Mouse (Mus musculus): ENCODE measurements at regions not wholly inside any gene's neighbourhood (a gene's known extent, or its start where the extent isn't known, plus 50 kb on each side); places are given as distances from the start of the nearest gene placed in this dataset.

DNA sequence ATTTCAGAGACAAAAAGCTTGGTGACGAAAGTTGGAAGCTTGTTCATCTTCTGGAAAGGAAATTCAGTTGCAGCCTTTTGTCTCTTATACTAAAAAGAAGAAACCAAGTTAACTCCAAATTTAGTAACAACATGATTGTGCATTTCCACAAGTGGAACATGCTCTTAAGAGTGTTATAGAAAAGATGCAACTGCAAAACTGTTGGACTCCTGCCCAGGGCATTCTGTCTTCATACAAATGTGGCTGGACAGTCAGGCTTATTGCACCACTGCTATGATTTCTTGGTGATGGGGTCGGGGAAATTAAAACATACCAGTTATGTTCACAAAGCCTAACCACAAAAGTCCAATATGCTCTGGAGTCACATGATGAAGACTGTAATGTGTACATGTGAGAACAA lies 194.8 kb downstream of the Gm5447 start:
- DNase-seq: no peak

DNA sequence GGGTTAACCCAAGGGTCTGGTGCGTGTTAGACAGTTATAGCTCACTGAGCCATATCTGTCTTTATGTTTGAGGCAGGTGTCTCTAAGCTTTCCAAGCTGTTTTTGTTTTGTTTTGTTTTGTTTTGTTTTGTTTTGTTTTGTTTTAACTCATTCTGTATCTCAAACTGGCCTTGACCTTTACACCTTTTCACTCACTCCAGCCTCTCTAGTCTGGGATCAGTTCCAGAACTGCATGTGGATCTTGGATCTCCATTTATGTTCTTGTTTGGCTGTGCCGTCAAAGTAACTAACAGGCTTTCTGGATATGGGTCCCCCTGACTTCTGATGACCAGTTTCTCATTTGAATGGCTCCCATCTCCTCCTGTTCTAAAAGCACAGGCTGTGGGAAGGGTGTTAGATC lies 197.7 kb downstream of the Gm5447 start:
- DNase-seq: no peak

GRCm38 (mm10) chr13:31172580-31172979 lies 198.6 kb downstream of the Gm5447 start:
- no peak for DNase-seq

DNA sequence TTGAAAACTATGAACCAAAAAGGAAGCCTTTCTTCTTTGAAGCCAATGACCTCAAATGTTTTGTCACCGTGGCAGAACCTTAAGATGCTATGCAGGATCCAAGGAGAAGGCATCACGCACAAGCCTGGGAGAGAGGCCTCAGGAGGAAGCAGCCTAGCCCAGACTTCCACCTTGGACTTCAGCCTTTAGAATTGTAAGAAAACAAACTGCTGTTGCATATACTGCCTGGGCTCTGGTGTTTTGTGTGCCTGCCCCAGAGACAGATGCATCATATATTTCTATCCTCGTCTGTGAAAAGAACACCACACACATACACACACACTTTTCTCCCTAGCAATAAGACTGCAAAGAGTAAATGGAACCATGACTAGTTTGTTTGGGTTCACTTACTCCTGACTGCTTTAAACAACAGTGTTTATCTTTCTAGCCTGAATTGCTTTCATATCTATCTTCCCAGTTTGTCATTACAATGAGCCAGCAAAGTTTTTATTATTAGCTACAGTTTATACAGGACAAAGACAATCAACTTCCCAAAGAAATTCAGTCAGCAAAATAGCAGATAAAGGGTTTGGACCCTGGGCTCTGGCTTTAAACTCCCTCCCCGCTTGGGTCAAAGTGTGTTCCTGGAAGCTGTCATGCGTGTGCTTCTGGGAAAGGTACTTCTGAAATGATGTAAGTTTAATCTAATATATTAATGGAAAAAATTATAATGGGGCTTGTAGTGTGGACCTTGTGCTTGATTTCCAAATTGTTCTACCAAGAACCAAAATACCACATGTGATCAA lies 204.2 kb downstream of the Gm5447 start:
- no peak for DNase-seq

- DNase-seq: no peak
These were observed 205.0 kb downstream of the Gm5447 start for GRCm38 (mm10) chr13:31178964-31179363.

- peak; percentile 2 to 6 for DNase-seq
These were observed 205.5 kb downstream of the Gm5447 start for GRCm38 (mm10) chr13:31179407-31180001.

GRCm38 (mm10) chr13:31181530-31181929 lies 207.5 kb downstream of the Gm5447 start:
- DNase-seq: no peak

GRCm38 (mm10) chr13:31184845-31185834 lies 211.1 kb downstream of the Gm5447 start:
- no peak for DNase-seq

- DNase-seq: no peak
These were observed 213.0 kb downstream of the Gm5447 start for GRCm38 (mm10) chr13:31186805-31187589.

GRCm38 (mm10) chr13:31189116-31189515 lies 215.1 kb downstream of the Gm5447 start:
- DNase-seq: no peak

- DNase-seq: no peak
These were observed 216.0 kb downstream of the Gm5447 start for GRCm38 (mm10) chr13:31190036-31190435.

- no peak for DNase-seq
These were observed 217.5 kb downstream of the Gm5447 start for GRCm38 (mm10) chr13:31191344-31192139.

GRCm38 (mm10) chr13:31194971-31195370 lies 221.0 kb downstream of the Gm5447 start:
- no peak for DNase-seq

GRCm38 (mm10) chr13:31196546-31196945 lies 222.5 kb downstream of the Gm5447 start:
- DNase-seq: no peak

DNA sequence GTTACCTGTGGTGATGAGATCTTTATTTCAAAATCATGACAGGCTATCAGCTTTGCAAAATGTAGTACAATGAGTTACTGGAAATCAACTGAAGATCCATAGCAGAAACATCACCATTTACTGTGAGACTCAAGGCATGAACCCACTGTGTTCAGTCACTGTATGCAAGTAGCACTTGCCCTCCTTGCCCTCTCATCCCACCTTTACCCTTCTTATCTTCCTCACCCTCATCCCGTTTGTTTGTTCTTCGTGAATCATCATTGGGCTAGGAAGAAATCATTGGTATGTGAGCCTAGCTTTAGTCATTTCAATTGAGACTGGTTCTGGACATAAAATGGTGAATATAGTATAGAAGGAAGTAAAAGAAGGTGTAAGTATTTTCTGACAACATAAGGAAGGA lies 223.6 kb downstream of the Gm5447 start:
- DNase-seq: no peak

GRCm38 (mm10) chr13:31199384-31199783 lies 225.4 kb downstream of the Gm5447 start:
- DNase-seq: no peak

DNA sequence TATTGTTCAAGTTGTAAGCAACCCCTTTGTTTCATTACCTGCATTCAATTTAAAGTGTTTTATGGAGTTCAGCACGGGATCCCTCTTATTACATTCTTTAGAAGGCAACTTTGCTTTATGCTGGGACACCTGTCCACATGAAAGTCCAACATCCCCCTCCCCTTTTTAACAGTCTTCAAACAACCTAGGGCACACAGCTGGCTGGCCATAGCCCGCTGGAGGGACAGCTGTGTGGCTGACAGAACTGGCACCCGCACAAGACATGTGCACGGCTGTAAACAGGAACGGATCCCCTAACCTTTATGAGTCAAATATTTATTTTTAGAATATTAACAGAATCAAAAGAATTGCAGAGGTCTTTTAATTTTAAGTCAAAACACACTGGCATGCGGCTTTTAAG lies 230.1 kb downstream of the Gm5447 start:
- DNase-seq: no peak

- no peak for DNase-seq
These were observed 232.4 kb downstream of the Gm5447 start for GRCm38 (mm10) chr13:31206381-31206780.

GRCm38 (mm10) chr13:31207709-31208108 lies 233.7 kb downstream of the Gm5447 start:
- no peak for DNase-seq

- DNase-seq: no peak
These were observed 249.0 kb downstream of the Gm5447 start for GRCm38 (mm10) chr13:31223016-31223415.

DNA sequence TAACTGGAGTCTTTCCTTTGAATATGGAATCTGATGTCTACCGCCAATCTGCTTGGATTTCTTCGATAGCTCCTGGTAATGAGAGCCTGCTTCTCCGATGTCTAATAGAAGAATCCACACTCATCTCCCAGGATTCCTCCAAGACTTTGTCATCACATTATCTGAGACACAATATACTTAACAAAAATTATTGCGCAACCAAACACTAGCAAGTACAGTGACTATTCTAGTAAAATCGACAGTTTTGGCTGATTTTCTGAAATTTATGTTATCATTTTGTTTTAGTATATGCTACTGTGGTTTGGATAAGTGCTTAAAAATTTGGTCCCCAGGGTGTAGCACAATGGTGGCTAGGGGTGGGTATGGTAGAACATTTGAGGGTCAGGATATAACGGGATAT lies 266.5 kb downstream of the Gm5447 start:
- DNase-seq: no peak

- DNase-seq: no peak
These were observed 275.0 kb downstream of the Gm5447 start for GRCm38 (mm10) chr13:31248996-31249395.

All from thymus, postnatal 36 days (tissue).